In genomic region chr5:137854907-137855306, GRCm38 (mm10) we compare ENCODE assay signal across 9 mouse cellular contexts. TPM values are rescaled to one million over a fixed set of nuclear protein-coding genes. Genes with fewer than 3 reads are reported as not detected.
"Had no signal": no experiment of that assay in that cellular context is flagged by ENCODE, and none has a peak within 500 bp of the region (broad histone marks: within the 10 kb centered on the region; RNA-seq: fewer than 3 reads in every experiment).

No protein-coding gene starts in this region.

RNA-seq across cellular contexts. Expression of gene Pilrb1, which starts 3.0 kb away (rescaled TPM):
- polyA plus RNA-seq: hindbrain, embryonic 10.5 days; hindbrain, embryonic 11.5 days; hindbrain, embryonic 12.5 days; hindbrain, embryonic 13.5 days; hindbrain, embryonic 14.5 days; hindbrain, embryonic 15.5 days; hindbrain, embryonic 16.5 days; hindbrain, postnatal 0 days had no signal

RNA-seq across cellular contexts. Expression of gene Pilrb2, which starts 16.7 kb away (rescaled TPM):
- polyA plus RNA-seq: hindbrain, embryonic 11.5 days; hindbrain, embryonic 12.5 days; hindbrain, embryonic 13.5 days; hindbrain, embryonic 14.5 days; hindbrain, embryonic 15.5 days; hindbrain, embryonic 16.5 days; hindbrain, postnatal 0 days; inflammation-experienced regulatory T-cells, adult 6 months had no signal
